Mouse (Mus musculus) Muller cell, postnatal 12 days (primary cell): ENCODE data around the gene Apom.

Experiments
- DNase-seq: peaks from one replicate; pipeline ENCODE4 v3.0.0-alpha.2; 2015; ENCODE audit errors: inconsistent ontology term

Apom gene

DNA sequence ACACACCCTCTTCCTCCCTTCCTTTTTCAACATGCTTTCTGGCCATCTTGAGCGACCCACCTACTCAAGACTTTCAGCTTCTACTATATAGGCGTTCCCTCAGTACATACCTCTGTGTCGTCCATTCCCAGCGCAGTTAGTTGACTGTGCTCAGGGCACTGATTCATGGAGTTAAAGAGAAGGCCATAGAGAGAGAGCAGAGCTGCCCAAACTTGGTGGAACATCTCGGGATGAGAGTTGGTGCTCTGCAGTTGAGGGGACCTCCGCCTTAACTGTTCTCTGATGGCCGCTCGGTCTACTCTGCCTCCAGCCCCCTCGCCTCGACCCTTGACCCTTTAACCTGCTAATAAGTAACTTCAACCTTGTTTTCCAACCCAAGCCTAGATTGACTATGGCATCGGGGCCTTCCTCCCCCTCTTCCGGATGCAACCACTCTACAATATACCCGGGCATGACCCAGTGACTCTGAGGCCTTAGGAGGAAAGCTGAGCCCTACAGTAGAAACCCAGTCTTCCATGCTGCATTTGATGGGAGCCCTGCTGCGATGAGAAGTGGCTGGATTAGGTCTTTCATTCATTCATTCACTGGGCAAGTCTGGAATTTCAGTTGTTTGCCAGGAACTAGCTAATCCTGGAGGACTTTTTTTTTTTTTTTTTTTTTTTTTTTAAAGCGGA is at the start of gene Apom:
Apom (minus strand) TSS at position 551 of the 674 bp plus-strand sequence.
- no peak for DNase-seq

DNA sequence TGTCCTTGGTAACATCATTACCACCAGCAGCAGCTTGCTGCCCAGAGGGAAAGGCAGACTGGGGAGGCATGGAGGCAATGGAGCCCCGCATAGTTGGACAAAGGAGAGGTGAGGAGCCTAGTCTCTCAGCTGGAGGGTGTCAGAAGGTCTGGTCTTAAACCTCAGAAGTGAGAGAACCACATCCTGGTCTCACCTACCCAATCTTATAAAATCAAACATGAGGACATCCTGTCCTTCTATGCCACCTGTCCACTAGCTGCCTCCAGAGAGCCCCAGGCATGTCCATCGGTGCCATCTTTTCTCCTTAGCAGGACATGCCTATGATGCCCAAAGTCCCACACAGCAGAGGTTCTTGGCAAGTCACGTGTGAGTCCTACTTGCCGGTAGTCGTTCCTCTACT is 48.2 kb upstream of the Apom start:
- no peak for DNase-seq

DNA sequence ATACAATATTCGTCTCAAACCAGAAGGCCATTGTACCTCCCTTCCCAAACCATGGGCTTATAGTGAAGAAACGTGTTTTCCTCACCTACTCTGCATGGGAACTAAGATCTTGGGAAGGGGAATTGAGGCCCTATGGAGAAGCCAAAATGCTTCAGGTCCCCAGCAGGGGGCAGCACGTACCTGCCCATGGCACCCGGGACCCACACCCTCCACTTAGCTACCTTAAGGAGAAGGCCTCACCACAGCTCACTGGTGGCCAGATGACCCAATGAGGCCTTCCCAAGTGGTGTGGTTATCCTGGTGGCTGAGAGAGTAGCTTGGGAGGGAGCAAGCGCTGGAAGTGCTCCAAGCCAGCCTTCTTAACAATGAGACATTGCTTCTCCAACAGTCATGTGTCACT is 46.7 kb upstream of the Apom start:
- peak; percentile 74 for DNase-seq

DNA sequence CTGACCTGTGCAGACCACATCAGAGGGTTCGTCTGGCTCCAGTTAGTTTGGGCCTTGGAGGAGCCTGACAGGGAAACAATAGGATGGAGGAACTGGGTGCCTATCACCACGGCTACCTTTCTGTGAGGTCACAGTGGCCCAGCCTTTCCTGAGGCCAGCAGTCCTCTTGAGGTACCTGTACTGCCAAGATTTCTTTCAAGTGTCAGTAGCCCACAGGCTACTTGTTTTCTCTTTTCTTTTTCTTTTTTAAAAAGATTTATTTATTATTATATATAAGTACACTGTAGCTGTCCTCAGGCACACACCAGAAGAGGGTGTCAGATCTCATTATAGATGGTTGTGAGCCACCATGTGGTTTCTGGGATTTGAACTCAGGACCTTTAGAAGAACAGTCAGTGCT is 44.1 kb upstream of the Apom start, which contains the start of gene Aif1:
Aif1 (minus strand) TSS at position 101 of the 400 bp plus-strand sequence.
- no peak for DNase-seq

DNA sequence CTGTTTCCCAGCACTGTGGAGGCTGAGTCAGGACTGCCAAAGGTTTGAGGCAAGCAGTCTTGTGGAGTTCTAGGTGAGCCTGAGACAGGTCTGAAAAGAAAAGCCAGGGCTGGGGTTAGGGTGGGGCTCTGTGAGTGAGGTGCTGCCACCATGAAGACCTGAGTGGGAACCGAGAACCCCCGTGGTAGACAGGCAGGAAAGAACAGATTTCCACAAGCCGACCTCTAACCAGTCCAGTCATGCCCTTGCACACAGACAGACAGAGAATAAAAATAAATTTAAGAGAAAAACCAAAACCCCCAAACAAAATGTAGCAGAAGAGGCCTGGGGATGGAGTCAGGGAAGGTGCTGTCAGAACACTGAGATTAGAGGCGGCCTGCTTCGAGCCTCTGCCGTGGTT is 43.5 kb upstream of the Apom start:
- DNase-seq, result no peak

DNA sequence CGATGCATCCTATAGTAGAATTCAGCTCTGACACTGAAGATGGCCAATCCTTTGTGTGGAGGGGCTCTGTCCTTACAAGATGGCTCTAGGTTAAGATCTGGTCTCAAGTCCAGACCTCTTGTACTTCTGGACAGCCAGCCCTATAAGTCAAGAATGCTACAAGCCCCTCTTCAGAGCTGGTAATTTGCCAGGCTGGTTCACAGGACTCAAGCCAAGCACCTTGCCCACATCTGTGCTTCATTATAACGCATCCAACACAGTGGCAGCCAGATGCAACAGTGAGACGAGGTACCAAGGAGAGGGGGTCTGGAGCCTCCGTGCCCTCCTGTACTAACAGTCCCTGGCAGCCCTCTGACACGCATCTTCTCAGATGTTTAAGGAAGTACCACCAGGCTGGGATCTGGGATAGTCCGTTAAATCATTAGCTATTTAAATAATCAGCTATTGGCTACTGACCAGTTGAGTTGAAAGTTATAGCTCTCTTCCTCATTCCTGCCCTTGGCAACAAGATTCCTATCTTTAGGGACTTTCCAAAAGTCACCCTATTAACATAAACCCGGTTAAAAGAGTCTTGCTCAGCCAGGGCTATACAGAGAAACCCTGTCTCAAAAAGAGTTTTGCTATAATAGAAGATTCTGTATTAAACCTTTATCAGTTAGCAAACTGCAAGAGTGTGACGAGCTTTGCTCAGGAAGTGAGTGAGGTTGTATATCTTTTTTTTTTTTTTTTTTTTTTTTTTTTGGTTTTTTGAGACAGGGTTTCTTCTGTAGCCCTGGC is 42.5 kb upstream of the Apom start:
- no peak for DNase-seq

DNA sequence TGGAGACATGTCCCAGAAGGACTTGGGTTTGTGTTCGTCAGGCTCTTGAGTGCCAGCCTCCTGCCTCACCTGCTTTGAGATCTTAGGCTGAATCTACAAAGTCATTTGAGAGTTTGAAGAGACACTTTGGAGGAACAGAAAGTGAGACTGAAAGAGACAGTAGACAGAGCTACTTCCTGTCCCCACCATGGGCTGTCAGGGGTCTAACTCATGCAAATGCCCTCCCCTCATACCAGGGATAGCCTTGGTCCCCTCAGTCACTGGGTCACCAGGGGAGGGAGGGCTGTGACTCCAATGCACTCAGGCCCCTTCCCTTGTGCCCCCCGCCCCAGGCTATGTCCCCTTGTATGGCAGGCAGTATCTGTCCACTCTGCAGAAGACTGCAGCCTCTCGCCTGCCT is 41.5 kb upstream of the Apom start:
- DNase-seq, result no peak

DNA sequence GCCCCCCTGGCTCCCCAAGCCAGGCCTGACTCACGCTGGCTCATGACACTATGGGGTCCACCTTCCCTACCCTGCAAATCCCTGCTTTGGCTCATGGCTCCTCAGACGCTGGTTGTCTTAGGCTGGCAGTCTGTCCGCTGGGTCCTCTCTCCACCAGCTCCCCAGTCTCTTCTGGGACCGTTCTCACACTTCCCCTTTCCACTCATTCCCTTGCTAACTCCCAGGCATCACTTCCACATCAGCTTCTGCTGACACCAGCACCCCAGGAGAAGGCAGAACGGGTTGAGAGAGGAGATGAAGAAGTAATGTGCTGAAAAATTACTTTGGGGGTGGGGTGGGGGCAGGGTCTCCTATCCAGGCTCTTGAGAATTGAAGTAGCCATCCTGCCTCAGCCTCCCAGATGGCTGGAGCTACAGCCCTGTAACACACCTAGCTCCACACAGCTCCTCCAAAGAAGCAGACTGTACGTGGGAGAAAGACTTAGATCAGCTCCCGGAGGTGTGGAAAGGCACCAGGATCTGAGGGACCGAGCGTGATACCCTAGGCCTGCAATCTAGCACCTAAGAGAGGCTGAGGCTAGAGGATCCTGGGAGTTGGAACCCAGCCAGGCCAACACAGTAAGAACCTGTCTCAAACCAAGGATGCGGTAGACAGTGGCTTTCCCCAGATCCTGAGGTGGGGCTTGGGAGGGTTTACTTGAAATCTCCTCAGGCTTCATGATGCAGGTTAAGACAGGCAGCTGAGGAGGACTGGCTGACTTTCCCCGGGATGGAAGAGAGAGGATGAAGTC is 40.8 kb upstream of the Apom start:
- no peak for DNase-seq

DNA sequence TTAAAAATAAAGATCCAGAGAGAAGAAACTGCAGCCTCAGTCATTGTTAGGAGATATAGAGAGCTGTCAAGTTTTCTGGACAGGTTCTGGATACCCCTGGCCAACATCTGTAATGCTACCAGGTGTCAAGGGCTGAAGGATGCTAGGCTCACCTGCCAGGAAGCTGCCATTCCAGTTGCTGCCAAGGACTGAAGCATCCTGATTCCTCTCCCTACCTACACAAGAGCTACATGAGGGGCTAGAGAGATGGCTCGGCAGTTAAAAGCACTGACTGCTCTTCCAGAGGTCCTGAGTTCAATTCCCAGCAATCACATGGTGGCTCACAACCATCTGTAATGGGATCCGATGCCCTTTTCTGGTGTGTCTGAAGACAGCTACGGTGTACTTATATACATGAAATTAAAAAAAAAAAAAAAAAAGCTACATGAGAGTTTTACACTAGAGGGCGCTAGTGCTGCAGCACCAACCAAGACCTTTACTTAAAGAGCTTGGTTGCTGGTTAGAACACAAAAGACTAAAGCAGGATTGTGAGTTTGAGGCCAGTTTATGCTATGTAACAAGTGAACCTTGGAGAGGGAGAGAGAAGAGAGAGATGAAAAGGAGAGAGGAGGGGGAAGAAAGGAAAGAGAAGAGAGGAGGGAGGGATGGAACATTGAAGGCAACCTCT is 36.8 kb upstream of the Apom start:
- DNase-seq, result no peak

DNA sequence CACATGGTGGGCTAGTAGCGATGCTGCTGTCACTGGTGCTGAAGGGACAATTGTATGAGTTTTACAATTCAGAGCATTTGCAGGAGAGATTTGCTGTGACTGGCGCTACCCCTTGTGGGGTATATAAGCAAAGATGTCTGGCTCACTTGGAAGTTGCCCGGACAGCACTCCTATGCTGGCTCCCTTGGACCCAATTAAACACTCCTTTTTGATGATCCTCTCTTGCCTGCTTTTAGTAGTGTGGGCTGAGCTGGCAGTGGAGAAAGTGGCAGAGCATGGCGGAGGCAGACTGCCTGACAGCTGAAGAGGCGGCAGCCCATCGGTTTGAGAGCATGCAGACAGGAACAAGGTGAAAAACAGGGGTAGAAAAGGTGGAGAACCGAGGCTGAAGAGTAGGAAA is 35.9 kb upstream of the Apom start:
- no peak for DNase-seq

DNA sequence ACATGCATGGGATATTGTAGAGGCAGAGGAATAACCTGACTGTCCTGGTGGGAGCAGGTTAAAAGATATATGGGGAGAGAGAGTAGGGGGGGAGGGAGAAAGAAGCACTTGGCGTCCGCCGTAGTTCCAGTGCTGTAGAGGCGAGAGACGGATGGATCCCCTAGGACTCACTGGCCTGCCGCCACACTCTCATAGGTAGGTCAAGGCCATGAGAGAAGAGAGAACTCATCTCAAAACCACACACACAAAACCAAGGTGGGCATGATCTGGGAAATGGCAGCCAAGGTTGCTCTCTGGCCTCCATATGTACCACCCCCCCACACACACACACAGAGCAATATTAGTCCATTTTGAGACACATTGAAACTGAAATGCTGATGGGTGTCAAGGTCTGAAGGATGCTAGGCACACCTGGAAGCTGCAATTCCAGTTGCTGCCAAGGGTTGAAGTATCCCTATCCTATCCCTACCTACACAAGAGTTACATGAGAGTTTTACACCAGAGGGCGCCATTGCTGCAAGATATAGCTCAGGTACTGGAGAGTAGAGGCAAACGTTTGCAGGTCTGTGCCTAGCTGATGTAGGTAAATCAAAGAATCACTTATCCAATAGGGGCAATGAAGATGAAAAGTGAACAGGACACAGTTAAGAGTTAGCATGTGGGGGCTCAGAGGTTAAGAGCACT is 34.6 kb upstream of the Apom start:
- DNase-seq, result no peak

DNA sequence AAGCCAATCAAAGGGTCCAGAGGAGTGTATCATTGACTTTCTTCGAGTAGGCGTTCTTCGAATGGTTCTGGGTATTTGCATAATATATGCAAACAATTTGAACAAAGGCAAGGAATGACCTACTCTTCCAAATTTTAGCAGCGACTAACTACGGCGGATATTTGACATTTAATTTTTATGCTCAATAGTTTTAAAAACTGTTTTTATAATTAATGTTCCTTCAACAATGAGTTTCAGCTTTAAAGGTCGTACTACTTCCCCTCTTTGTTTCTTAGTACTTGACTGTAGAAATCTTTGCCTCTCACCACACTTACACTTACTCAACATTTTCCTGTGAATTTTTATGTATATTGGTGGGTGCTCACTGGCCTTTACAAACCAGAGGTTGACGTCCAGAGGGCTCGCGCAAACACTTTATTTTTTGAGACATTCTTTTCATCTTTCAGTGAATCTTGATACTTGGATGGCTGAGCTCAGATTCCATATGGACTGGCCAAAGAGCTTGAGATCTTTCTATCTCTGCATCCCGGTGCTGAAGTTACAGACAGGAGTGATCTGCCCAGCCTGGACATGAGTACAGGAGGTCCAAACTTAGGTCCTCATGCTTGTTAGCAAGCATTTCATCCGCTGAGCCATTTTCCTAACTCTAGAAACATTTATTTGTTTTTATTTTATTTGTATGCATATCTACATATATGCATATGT is 33.8 kb upstream of the Apom start:
- no peak for DNase-seq

DNA sequence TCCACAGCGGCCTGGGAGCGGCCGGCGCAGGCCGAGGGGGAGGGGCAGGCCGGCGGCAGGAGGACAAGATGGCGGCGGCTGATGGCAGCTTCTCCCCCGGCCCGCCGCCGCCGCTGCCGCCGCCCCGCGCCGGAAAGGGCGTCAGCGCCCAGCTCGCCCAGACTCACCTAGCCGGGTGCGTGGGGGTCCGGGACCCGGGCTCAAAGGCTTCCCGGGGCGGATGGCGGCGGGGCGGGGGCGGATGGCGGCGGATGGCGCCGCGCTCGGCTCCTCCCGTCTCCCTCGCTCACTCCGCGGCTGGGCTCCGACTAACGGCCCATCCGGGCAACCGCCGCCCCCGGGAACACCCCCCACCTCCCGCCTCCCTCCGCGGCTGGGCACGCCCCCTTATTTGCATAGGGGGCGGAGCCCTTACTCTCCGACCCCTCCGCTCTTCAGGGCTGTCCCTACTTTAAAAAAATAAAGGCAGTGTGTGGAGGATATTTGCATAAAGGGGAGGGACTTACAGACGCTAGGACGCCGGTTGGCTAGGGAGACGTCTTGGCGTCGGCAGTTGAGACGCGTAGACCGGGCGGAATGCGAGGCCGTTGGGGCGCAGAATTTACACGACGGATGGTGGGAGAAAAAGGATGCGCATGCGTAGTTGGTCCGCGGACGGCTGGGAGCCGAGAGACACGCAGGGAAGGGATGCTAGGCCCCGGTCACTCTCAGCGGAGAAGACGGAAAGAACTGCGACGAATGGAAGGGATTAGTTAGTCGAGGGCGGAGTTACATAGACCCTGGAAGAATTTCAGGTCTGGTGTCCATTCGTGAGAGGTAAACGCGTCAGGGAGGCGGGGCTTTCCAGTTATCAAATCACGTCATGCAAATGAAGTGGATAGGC is 33.0 kb upstream of the Apom start, which contains the start of gene Prrc2a:
Prrc2a (minus strand) TSS at position 330 of the 883 bp plus-strand sequence.
- DNase-seq, result peak; percentile 99

DNA sequence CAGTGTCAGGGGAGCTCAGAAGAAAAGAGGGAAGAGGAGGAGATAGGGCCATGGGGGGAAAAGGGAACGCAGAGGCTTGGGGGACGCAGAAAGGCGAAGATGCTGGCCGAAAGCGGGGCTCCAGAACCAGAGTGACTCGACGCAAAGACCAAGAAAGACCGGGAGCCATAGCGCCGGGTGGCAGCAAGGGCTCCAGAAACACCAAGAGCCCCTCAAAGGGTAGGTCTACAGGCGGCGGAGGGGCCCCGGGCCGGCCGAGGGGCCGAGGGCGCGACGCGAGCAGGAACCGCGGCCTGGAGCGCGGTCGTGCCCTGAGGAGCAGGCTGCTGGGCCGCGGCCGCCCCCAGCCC is 32.3 kb upstream of the Apom start:
- DNase-seq, result no peak

DNA sequence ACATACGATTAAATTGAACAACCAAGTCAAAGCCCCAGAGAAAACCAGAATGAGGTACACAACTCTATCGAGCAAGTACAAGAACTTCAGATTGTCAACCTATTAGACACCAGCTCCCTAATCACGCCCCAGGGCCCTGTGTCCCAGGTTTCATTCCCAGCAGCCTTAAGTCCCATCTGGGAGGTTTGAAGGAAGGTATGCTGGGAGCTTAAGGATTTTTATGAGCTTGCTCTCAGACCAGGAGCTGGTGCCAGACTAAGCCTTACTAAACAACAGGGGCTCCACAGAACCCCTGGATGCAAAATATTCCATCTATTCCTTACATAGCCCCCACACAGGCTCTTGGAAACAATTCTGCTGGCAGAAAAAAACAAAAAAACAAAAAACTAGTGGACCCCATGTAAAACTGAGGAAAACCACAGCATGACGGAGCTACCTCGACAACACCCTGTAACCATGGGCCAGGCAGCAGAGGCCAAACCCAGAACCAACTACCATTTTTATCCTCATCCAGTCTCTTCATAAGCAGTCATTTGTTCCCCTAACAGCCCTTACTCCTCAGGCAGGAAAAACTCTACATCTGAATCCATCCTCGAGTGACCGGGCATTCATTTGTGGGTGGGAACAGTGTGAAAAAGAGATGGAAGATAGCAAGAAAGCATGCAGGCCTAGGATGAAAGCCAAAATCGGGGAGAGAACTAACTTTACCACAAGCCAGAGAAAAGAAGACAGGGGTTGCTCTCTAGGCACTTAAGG is 31.7 kb upstream of the Apom start:
- DNase-seq, result peak; percentile 37

DNA sequence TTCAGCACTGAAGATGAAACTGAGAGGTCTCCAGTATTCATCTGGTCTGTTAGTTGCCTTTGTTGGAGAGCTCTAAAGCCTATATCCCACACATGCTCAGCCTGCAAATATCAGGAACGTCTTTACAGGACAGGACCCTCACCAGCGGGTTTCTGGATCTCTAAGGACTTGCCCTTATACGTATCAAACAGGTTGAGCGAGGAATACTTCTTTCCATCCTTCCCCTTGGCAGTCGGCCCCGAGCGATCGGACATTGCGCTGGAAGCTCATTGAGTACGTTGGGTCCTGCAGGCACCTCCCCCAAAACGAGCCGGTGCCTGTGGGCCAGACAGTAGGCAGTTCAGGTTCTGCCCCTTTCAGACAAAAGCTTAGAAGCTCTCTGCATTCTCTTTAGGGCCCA is 30.9 kb upstream of the Apom start:
- no peak for DNase-seq

DNA sequence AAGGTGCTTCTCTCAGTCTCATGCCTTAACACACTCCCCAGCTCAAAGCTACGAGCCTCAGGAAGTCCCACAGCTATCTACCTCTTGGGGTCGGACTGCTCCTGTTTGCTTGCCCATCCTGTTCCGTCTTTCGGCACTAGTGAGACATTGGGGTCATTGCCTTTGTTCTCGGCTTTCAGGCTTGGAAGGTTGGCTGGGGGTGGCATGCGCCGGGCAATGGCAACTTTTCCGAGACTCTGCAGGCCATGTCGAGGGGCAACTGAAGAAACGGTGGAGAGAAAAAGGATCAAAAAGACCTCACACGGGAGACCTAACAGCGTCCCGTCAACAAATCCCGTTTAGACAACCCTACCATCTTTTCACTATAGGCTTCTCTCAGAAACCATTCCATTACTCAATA is 30.3 kb upstream of the Apom start:
- no peak for DNase-seq

DNA sequence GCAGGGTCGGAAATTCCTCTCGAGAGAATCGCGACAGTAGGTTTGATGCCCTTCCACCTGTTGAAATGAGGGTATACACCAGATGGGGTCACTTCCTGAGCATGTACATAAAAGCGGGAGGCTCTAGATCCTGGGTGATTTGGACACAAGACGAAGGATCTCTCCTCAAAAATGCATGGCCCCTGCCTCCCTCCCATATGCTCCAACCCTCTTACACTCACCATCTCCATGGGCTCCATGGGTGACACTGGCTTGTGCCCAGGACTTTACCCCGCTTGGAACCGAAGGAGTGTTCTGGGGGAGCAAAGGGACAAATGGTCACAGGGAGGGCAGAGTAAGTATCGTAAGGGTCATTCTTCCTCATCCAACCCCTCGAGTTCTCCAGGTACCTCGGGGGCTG is 29.6 kb upstream of the Apom start:
- DNase-seq, result no peak

DNA sequence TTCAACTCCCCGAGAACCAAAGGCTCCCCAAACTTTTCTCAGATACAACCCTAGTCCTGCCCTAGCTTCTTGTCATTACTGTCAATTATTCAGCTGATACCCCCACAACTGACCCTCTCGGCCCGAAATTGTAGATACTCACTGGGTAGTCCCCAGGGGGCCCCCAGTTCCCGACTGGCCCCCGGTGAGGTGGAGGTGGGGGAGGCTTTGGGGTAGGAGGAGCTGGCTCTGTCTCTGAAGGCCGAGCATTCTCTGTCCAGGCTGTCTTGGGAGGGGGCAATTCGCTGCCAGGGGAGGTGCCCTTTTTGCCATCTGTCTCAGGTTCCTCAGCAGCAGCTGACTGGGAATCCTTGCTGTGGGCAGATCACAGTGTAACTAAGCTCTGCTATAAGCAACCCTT is 27.8 kb upstream of the Apom start:
- DNase-seq, result no peak
